Mouse (Mus musculus): ENCODE data around the gene Bcam. TPM values are rescaled to one million over a fixed set of nuclear protein-coding genes. Genes with fewer than 3 reads are reported as not detected.

Bcam gene
- polyA plus RNA-seq, 1 experiment from 2014 or later, result 10.7 TPM

- no peak overlapping the region for H3K9ac ChIP-seq
- no peaks in the 10 kb centered on the region for H3K9me3 ChIP-seq
- no peak for ATAC-seq (ENCODE audit: low FRiP score)
- H3K4me2 ChIP-seq, result no peak overlapping the region
- H3K27ac ChIP-seq, result no peak overlapping the region
- 94% methylated on average over 4 of the region's 4 CpGs for WGBS
- H3K4me3 ChIP-seq, result no peak overlapping the region
- no peaks in the 10 kb centered on the region for H3K36me3 ChIP-seq
- no peaks in the 10 kb centered on the region for H3K27me3 ChIP-seq
- no peaks in the 10 kb centered on the region for H3K4me1 ChIP-seq (replicated peaks)
Measured at GRCm38 (mm10) chr7:19782645-19783044, 11.8 kb upstream of the Bcam start.

- no peaks in the 10 kb centered on the region for H3K36me3 ChIP-seq
- no peak for ATAC-seq (ENCODE audit: low FRiP score)
- H3K27me3 ChIP-seq, result 0 out of 2 replicates have a peak, but pooled peaks cover 5% of the 10 kb centered on the region
- H3K4me2 ChIP-seq, result no peak overlapping the region
- no peak overlapping the region for H3K4me3 ChIP-seq
- no peak overlapping the region for H3K9ac ChIP-seq
- no peaks in the 10 kb centered on the region for H3K4me1 ChIP-seq (replicated peaks)
- H3K9me3 ChIP-seq, result no peaks in the 10 kb centered on the region
- 90% methylated on average over 7 of the region's 7 CpGs for WGBS
- H3K27ac ChIP-seq, result no peak overlapping the region
Measured at GRCm38 (mm10) chr7:19781741-19782140, 10.9 kb upstream of the Bcam start.

GRCm38 (mm10) chr7:19779903-19780302, 9.1 kb upstream of the Bcam start:
- ATAC-seq (ENCODE audit: low FRiP score), result no peak
- H3K4me3 ChIP-seq, result no peak overlapping the region
- WGBS, result 83% methylated on average over 4 of the region's 4 CpGs

GRCm38 (mm10) chr7:19778645-19779044, 7.8 kb upstream of the Bcam start:
- Histone ChIP-seq H3K27ac (no peak overlapping the region), H3K4me1 (replicated peaks) (no peaks in the 10 kb centered on the region), H3K4me2 (no peak overlapping the region), H3K36me3 (no peaks in the 10 kb centered on the region), H3K27me3 (0 out of 2 replicates have a peak, but pooled peaks cover 5% of the 10 kb centered on the region), H3K4me3 (no peak overlapping the region), H3K9me3 (no peaks in the 10 kb centered on the region), H3K9ac (no peak overlapping the region)
- no peak for ATAC-seq (ENCODE audit: low FRiP score)
- 85% methylated on average over 8 of the region's 8 CpGs for WGBS

More at GRCm38 (mm10) chr7:19779903-19780302, 9.1 kb upstream of the Bcam start:
- H3K9ac ChIP-seq, result no peak overlapping the region
- H3K27ac ChIP-seq, result no peak overlapping the region
- H3K9me3 ChIP-seq, result no peaks in the 10 kb centered on the region
- no peaks in the 10 kb centered on the region for H3K36me3 ChIP-seq
- H3K4me2 ChIP-seq, result no peak overlapping the region
- H3K4me1 ChIP-seq (replicated peaks), result no peaks in the 10 kb centered on the region
- H3K27me3 ChIP-seq, result 0 out of 2 replicates have a peak, but pooled peaks cover 5% of the 10 kb centered on the region

- no peak for ATAC-seq (ENCODE audit: low FRiP score)
- 88% methylated on average over 11 of the region's 11 CpGs for WGBS
- H3K9me3 ChIP-seq, result no peaks in the 10 kb centered on the region
Measured at GRCm38 (mm10) chr7:19777049-19777723, 6.4 kb upstream of the Bcam start.

GRCm38 (mm10) chr7:19771682-19772081, 866 bp upstream of the Bcam start:
- Histone ChIP-seq H3K4me1 (replicated peaks) (peaks cover 19% of the 10 kb centered on the region), H3K4me2 (no peak overlapping the region), H3K9ac (no peak overlapping the region), H3K9me3 (no peaks in the 10 kb centered on the region), H3K36me3 (no peaks in the 10 kb centered on the region), H3K27ac (no peak overlapping the region), H3K4me3 (no peak overlapping the region), H3K27me3 (peaks cover 42% of the 10 kb centered on the region)
- 63% methylated on average over 4 of the region's 4 CpGs for WGBS
- ATAC-seq (ENCODE audit: low FRiP score), result no peak

More at GRCm38 (mm10) chr7:19777049-19777723, 6.4 kb upstream of the Bcam start:
- Histone ChIP-seq H3K9ac (no peak overlapping the region), H3K4me3 (no peak overlapping the region), H3K27ac (no peak overlapping the region), H3K4me2 (no peak overlapping the region), H3K36me3 (no peaks in the 10 kb centered on the region), H3K27me3 (0 out of 2 replicates have a peak, but pooled peaks cover 5% of the 10 kb centered on the region), H3K4me1 (replicated peaks) (no peaks in the 10 kb centered on the region)

GRCm38 (mm10) chr7:19770375-19770754, 451 bp downstream of the Bcam start:
- Histone ChIP-seq H3K4me2 (peak overlapping the region; percentile 63), H3K36me3 (no peaks in the 10 kb centered on the region), H3K4me3 (peak overlapping the region; percentile 40), H3K27ac (no peak overlapping the region), H3K27me3 (peaks cover 42% of the 10 kb centered on the region), H3K9me3 (no peaks in the 10 kb centered on the region), H3K4me1 (replicated peaks) (peaks cover 19% of the 10 kb centered on the region), H3K9ac (peak overlapping the region; percentile 73)
- WGBS, result 0% methylated on average over 28 of the region's 28 CpGs
- ATAC-seq (ENCODE audit: low FRiP score), result peak; percentile 77

GRCm38 (mm10) chr7:19769434-19770374, 1.1 kb downstream of the Bcam start:
- Histone ChIP-seq H3K36me3 (no peaks in the 10 kb centered on the region), H3K9me3 (no peaks in the 10 kb centered on the region), H3K27me3 (peaks cover 42% of the 10 kb centered on the region), H3K9ac (peak overlapping the region; percentile 73), H3K4me3 (peak overlapping the region; percentile 40), H3K4me1 (replicated peaks) (peaks cover 19% of the 10 kb centered on the region), H3K27ac (no peak overlapping the region), H3K4me2 (peak overlapping the region; percentile 63)
- ATAC-seq (ENCODE audit: low FRiP score), result no peak; the same call in none of the 2 replicates
- WGBS, result 9% methylated on average over 16 of the region's 16 CpGs

GRCm38 (mm10) chr7:19769001-19769400, 1.8 kb downstream of the Bcam start:
- H3K27me3 ChIP-seq, result peaks cover 42% of the 10 kb centered on the region
- no peak overlapping the region for H3K27ac ChIP-seq
- H3K36me3 ChIP-seq, result no peaks in the 10 kb centered on the region
- H3K4me1 ChIP-seq (replicated peaks), result peaks cover 19% of the 10 kb centered on the region
- no peaks in the 10 kb centered on the region for H3K9me3 ChIP-seq
- no peak overlapping the region for H3K4me3 ChIP-seq
- no peak overlapping the region for H3K9ac ChIP-seq
- 39% methylated on average over 4 of the region's 4 CpGs for WGBS
- no peak overlapping the region for H3K4me2 ChIP-seq
- no peak for ATAC-seq (ENCODE audit: low FRiP score)

- H3K27ac ChIP-seq, result no peak overlapping the region
- no peak overlapping the region for H3K9ac ChIP-seq
- WGBS, result 68% methylated on average over 14 of the region's 14 CpGs
- H3K4me1 ChIP-seq (replicated peaks), result peaks cover 19% of the 10 kb centered on the region
- no peaks in the 10 kb centered on the region for H3K36me3 ChIP-seq
- no peak overlapping the region for H3K4me2 ChIP-seq
- no peak for ATAC-seq (ENCODE audit: low FRiP score)
- H3K9me3 ChIP-seq, result no peaks in the 10 kb centered on the region
- H3K4me3 ChIP-seq, result no peak overlapping the region
- peaks cover 42% of the 10 kb centered on the region for H3K27me3 ChIP-seq
Measured at GRCm38 (mm10) chr7:19768251-19768650, 2.6 kb downstream of the Bcam start.

- Histone ChIP-seq H3K4me2 (no peak overlapping the region), H3K27ac (no peak overlapping the region), H3K4me3 (no peak overlapping the region), H3K36me3 (no peaks in the 10 kb centered on the region), H3K9ac (no peak overlapping the region), H3K4me1 (replicated peaks) (peaks cover 2% of the 10 kb centered on the region), H3K27me3 (peaks cover 17% of the 10 kb centered on the region), H3K9me3 (no peaks in the 10 kb centered on the region)
- WGBS, result 89% methylated on average over 9 of the region's 9 CpGs
- ATAC-seq (ENCODE audit: low FRiP score), result no peak
Measured at GRCm38 (mm10) chr7:19764581-19764980, 6.2 kb downstream of the Bcam start.

- WGBS, result 87% methylated on average over 13 of the region's 13 CpGs
- Histone ChIP-seq H3K9ac (no peak overlapping the region), H3K9me3 (no peaks in the 10 kb centered on the region), H3K36me3 (no peaks in the 10 kb centered on the region), H3K4me1 (replicated peaks) (no peaks in the 10 kb centered on the region), H3K27ac (no peak overlapping the region), H3K4me2 (no peak overlapping the region), H3K27me3 (peaks cover 11% of the 10 kb centered on the region), H3K4me3 (no peak overlapping the region)
- ATAC-seq (ENCODE audit: low FRiP score), result no peak
Measured at GRCm38 (mm10) chr7:19763829-19764477, 6.9 kb downstream of the Bcam start.
